Mouse (Mus musculus): ENCODE measurements around the gene Ecm1.

Ecm1 gene

GRCm38 (mm10) chr3:95689171-95689915, 50.0 kb downstream of the Ecm1 start:
- DNase-seq (ENCODE audit: extremely low spot score): no peak

GRCm38 (mm10) chr3:95687524-95688421, 51.6 kb downstream of the Ecm1 start, which contains the start of gene Adamtsl4:
TSS of gene Adamtsl4 (minus strand) at chr3:95687917.
- DNase-seq (ENCODE audit: extremely low spot score): peak; percentile 65

GRCm38 (mm10) chr3:95687168-95687523, 52.2 kb downstream of the Ecm1 start:
- no peak for DNase-seq (ENCODE audit: extremely low spot score)

- DNase-seq (ENCODE audit: extremely low spot score): no peak
Measured at GRCm38 (mm10) chr3:95686492-95687167, 52.7 kb downstream of the Ecm1 start.

- DNase-seq (ENCODE audit: extremely low spot score): no peak
Measured at GRCm38 (mm10) chr3:95685701-95686100, 53.7 kb downstream of the Ecm1 start.

- DNase-seq (ENCODE audit: extremely low spot score): no peak
Measured at GRCm38 (mm10) chr3:95685301-95685700, 54.1 kb downstream of the Ecm1 start.

GRCm38 (mm10) chr3:95684846-95685245, 54.5 kb downstream of the Ecm1 start:
- DNase-seq (ENCODE audit: extremely low spot score): no peak

All from embryo, embryonic 9.5 days (tissue).